Mouse (Mus musculus) mature B cell (primary cell): ENCODE results near the gene Ttc23l.
"Not testable (repeated sequence)": the region's sequence is repeated elsewhere in the genome, so short reads cannot be mapped to it uniquely, and the experiment has no call there.

ENCODE experiments used
- in situ Hi-C: fragments of 300-500 bp; cut with MboI; formaldehyde crosslinking; loops from 2 replicates; pipeline ENCODE4 v1.14.3; 2019

Gene Ttc23l

DNA sequence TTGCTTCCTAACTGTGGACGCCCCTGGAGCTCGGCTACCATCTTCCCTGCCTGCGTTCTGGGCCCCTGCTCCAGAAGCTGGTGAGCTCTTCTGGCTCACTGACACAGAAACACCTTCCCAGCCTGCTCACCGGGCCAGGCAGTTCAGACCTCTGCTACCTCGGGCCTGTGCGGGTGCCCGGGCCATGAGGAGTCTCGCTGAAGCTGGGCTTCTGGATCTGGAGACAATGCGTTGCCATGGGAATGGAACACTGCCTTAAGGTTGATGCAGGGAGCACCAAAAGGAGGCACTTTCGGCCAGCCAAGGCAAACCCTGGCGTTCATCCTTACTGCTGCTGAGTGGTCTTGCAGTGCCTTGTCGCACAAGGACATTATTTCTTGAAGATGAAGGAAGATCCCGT is at the start of gene Ttc23l:
Gene Ttc23l (minus strand): TSS at position 204 of the 400 bp plus-strand sequence.
- in situ Hi-C loops = no loop called here

DNA sequence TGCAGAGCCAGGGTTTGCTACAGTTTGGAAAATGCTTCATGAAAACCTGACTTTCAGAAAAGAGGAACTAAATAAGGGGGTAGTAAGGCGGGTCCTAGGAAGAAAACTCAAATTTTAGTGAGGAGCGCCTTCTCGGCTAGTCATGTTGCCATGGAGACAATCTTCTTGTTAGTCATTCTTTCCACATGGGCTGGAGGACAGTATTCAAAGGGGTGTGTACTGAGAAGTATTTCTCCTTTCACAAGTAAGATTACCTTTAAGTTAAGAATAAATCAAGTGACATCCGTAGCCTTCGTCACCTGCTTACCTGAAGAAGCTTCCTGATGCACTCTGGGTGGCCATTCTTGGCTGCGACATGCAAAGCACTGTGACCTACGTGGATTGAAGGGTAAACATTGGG is 40.9 kb upstream of the Ttc23l start:
- in situ Hi-C loops = no loop called here

DNA sequence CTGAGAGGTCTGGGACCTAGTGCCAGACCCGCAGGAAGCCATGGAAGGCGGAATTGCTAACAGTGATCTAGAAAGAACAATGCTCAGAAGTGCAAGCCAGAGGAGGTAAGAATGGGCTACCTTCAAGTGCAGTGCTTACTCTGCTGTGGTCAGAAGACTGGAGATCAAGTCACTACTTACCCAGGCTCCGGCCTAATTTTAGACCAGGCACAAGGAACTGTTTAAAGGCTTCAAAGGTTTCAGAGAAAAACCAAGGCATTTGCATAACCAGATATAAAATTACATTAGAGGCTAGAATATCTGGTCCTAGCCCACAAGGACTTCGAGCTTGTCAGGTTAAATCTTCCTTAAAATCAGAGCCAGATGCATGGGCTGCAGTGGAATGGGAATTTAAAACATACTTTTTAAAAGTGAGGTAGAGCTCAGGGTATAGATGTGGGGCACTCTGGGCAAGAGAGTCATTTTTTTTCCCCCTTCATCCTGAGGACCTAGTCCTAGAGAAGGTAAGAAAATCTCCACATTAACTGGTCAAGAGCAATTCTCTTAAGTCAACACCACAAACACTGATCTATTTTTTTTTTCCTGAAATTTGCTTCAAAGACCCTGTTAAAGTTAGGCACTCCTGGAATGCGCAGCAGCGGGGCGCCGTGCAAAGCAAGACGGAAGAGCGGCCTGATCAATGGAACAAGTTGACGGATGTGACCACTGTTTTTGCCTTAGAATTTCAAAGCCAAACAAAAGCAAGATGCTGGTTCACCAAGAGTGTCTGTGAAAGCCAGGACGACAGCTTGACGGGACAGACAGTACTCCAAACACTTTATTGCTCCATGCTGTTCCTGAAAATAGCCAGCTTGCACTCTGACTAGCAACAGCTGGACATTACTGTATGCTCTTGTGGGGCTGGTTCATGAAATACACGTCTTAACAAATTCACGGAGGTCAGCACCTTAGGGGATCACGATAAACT is 40.1 kb upstream of the Ttc23l start:
- in situ Hi-C loops = no loop called here

DNA sequence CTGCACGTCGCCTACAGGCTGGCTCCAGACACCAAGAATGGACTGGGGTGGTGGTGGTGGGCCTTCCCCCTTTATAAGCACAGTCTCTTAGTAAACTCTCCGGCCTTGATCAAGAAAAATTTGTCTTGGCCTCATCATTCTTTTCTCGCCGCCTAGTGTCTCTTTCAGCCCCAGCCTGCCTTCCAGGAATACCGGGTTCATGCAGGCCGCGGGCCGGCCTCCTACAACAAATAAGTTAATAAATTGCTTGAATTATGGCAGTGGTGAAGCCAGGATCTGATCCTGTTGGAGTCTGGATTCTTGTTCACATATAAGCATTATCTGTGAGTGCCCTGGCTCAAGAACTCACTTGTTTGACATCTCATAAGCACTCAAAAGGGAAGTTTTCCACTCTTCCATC is 38.4 kb upstream of the Ttc23l start:
- in situ Hi-C loops = no loop called here

DNA sequence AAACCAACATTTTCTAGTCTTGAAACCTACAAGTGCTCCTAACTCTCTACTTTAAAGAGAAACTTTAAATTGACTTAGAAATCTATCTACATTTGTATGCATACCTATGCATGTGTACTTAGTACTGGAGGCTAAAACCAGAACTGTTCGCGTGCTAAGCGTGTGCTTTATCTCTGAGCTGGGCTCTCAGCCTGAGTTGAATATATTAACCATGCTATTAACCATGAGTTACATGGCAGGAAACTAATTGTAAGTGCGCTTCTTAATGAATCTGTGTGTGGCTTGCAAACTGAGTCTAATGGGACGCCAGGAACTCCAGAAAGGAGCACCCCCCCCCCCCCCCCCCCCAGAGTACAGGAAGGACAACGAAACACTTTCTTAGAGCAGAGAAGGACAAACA is 36.9 kb upstream of the Ttc23l start:
- in situ Hi-C loops = no loop called here

DNA sequence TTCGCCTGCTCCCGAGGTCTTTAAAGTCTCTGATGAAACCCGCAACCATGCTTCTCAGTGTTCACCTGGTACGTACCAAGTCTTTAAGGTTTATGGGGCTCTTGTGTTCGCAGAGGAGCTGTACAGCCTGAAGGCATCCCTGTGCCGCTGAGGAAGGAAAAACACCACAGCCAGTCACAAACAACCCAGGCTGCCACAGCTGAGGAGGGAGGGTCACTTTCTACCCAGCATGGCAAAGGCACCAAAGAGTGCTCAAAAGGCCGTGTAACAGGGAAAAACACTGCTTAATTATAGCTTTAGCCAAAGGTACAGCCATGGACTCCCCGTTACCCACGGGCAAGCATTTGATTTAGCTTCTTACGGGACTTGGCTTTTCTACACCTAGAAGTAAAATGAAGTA is 36.4 kb upstream of the Ttc23l start:
- in situ Hi-C loops = no loop called here

DNA sequence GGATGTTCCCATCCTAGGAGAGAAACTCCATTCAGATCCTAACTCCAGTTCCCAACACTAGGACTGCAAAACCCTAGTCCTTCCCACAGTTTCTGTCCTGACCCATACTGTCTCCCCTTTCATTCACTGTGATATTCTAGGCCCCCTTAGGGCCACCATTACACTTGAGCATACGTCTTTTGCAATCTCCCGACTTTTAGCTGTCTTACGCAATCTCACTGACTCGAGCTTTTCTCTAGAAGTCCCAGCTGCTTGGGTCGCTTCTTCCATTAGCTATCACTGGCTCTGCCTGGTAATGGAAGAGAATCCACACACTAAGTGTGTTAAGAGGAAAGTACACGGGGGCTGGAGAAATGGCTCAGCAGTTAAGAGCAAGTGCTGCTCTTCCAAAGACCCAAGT is 34.6 kb upstream of the Ttc23l start:
- in situ Hi-C loops = no loop called here

DNA sequence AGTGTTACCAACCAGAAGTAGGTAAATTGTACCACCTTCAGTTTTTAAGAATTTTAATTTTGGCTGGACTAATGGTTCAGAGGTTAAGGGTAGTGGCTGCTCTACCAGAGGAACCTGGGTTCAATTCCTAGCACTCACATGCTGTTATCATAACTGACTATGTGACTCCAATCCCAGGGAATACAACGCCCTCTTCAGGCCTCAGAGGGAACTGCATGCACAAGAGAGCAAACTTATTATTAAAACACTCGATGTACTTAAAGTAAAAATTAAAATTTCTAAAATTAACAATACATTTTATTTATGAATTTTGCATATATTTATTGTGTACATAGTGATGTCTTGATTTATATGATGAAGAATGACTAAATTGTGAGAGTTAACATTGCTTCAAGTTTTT is 28.1 kb upstream of the Ttc23l start:
- in situ Hi-C loops = no loop called here

DNA sequence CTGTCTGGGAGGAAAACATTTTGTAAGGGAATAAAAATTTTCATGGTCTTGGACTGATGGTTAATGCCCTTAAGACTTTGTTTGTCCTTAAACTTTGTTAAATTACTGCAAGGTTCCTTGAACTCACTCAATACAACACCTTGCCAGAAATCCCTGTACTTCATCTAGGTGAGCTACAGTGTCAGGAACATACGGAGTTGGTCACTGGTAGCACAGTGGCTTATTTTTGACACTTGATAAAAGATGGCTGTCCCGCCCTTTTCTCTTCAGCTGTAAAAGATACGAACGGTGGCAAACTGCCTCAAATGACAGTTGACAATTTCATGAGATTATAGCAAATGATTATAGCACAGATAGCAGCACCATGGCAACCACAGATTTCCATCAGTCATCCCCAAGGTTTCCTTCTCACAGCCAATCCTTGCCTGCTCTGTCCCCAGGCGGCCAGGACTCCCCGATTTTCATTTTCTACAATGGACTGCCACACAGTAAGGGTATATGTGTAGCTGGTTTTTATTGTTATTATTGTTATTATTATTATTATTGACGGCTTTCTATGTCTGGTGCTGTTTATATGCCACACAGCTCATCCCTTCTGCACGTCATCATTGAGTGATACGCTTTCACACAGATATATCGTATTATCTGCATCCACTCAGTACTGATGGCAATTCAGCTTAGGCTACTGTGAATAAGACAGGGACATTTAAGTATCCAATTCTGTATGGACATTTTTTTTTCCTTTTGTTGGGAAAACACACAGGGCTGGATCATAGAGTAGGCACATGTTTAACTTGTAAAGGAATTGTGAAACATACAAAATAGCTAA is 26.1 kb upstream of the Ttc23l start:
- in situ Hi-C loops = no loop called here

DNA sequence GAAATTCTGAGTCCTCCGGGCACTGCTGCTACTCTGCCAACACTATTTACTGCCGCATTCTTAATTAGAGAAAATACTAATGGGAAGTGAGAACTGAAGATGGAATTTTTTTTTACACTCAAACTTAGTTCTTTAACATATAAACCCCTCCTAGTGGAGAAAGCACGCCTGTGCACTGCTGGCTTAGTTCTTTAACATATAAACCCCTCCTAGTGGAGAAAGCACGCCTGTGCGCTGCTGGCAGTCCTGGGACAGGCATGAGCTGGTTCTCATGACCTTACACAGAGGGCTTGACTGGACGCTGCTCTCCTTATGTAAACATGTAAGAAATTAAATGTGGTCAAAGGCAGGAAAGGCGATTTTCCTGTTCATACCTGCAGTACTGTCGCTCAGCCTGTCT is 24.9 kb upstream of the Ttc23l start:
- in situ Hi-C loops = no loop called here

DNA sequence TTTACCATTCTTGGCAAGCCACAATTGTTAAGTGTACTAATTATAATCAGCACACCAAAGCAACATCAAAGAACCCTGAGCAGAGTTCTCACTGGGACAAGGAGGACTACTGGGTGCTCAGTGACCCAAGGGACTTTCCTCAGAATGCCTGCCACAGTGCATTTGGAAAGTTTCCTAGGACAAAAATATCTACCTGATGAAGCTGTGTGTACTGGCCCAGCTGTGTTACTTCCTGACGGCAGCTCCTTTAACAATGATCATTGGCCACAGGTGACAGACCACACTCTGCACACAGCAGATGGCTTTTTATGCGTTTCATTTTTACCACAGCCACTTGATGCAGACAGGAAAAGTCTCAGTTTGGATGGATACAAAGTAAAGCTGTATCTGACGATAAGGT is 20.7 kb upstream of the Ttc23l start:
- in situ Hi-C loops = no loop called here

DNA sequence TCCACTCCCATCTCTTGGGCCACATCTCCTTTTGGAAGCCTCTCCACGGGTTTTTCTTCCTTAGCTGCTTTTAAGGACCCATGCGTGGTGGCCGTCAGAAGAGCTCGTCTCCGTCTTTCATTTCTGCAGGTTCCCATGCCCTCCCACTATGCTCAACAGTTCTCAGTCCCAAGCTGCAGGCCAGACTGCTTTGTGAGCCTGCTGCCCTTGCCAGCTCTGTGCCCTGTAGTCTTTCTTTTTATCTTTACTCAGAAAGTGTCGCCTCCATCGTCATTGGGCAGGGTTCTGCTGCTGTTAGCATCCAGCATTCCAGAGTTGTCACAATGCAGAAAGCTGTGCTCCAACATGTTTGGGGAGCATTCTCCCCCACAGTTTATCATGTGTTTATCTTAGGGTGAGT is 8.0 kb upstream of the Ttc23l start:
- in situ Hi-C loops = no loop called here

DNA sequence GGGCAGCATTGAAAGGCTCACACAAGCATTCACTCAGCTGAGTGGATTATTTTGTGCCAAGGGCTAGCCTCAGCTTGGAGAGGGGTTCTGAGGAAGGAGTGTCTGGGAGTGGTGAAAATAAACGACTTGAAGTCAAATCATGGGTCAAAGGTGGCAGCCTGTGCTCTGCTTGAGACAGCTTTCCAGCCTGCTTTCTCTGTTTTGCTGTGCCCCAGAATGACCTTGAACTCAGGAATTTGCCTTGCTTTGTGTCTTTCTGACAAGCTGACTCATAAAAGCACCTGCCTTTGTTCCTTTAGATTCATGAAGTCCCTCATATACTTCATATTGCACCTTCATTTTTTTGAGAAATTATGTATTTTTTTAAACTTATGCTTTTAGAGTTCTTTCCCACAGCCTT is 5.7 kb upstream of the Ttc23l start:
- in situ Hi-C loops = no loop called here

DNA sequence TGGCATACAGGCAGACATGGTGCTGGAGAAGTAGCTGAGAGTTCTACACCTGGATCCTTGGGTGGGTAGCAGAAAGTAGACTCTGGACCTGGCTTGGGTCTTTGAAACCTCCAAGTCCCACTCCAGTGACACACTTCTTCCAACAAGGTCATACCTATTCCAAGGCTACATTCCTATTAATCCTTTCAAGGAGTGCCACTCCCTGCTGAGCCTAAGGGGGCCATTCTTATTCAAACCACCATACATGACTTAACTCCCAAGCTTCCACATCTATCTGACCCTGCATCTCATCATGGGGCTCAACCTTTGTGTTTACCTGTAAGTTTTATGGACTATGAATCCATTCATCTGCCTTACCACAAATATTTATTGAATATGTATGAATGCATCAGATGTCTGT is 3.8 kb upstream of the Ttc23l start:
- in situ Hi-C loops = no loop called here

DNA sequence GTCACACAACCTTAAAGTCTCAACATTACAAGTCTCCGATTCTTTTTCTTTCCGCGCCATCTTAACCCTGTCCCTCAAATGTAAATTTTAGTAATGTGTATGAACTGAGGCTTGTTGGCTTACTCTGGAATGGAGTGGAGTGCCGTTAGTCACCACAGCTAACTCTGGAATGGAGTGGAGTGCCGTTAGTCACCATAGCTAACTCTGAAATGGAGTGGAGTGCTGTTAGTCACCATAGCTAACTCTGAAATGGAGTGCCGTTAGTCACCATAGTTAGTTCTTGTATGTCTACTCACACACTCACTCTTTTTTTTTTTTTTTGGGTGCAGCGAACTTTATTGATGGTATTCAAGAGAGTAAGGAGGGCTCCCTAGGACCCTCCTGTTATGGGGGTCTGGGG is 1.5 kb upstream of the Ttc23l start:
- in situ Hi-C loops = no loop called here

DNA sequence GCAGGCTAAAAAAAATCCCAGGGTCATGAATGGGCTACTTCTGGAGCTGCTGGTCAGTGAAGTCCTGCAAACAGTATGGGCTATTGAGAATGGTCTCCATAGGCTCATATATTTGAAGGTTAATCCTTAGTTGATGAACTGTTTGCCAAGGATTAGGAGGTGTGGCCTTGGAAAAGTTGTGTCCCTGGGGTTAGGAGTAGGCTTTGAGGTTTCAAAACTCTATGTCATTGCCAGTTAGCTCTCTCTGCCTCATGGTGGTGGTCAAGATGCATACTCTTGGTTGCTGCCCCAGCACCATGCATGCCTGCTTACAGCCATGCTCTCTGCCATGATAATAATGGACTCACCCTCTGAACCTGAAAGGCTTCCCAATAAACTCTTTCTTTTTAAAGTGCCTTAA is 4.1 kb downstream of the Ttc23l start:
- in situ Hi-C loops = no loop called here

DNA sequence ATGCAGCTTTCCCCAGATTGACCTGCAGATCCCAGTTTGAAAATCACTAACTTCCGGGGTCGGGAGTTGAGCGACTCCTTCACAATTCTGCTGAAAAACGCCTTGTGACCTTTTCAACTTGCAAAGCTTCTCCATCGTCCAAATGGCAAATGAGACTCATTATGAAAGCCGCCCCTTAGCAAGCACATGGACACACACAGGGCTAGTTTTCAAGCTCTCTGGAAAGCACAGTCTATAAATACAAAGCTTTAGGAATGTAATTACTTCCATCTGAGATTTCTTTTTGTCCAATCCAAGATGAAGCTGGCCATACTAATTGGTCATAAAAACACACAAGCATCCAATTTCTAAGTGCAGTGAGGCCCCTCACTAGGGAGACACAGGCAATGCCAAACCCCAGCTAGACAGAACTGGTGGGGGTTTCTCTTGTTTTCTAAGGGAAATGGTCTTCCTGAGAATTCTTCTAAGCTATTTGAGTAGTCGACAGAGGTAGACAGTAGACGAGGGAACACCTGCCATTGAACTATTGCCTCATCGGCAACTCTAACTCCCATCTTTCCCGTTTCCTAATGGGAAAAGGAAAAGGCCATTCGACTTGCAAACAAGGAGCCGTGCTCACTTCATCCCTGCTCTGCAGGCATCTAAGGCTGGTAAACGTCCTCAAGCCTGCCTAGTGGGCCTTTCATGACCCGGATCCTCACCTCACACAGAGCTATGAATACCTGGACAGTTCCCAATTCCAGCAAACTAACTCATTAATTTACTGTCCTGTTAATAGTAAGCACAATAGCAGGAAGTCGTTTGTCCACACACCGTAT is 18.0 kb downstream of the Ttc23l start:
- in situ Hi-C loops = no loop called here

DNA sequence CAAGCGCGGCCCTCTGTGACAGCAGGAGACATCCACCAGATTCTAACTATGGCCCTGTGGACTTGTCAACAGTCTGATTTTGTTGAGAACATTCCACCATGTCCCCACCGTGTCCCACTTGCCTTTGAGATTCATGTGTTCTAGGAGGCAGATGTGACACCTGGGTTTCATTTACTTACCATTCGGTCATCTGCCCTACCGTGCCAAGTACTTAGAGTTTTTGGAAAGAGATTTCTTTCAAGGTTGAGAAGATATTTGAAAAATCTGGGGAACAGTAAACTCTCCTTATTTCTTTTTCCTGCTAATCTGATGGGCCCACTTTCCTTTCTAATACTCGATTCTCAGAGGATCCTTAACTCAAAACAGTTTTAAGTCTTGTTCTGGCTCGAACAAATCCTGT is 22.5 kb downstream of the Ttc23l start:
- in situ Hi-C loops = no loop called here

DNA sequence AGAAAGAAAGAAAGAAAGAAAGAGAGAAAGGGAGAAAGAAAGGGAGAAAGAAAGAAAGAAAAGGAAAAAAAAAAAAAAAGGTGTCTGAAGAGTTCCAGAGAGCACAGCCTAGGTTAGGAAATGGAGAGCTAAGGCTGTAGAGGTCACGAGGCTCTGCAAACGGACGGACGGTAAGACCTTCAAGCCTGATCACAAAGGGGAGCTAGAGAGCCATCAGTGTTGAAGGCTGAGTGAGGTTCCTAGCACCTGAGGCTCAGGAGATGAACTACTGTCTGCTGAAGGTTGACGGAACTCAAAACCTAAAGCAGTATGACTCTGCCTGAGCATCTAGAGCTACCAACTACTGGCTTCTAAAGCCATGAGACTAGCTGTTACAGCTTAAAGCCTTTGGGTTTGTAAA is 23.9 kb downstream of the Ttc23l start:
- in situ Hi-C loops = no loop called here

DNA sequence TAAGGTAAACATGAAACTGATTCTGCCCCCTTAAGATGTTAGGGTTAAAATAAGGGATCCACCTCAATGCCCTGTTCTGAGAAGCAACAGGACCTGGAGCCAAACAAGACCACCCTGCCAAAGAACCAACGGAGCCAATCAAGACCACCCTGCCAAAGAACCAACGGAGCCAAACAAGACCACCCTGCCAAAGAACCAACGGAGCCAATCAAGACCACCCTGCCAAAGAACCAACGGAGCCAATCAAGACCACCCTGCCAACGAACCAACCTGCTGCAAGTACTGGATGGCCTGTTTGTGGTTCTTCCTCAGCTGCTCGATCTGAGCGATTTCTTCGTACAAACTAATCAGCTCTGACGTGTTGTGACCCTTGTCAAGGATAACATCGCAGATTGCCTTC is 25.1 kb downstream of the Ttc23l start:
- in situ Hi-C loops = not testable (repeated sequence)

DNA sequence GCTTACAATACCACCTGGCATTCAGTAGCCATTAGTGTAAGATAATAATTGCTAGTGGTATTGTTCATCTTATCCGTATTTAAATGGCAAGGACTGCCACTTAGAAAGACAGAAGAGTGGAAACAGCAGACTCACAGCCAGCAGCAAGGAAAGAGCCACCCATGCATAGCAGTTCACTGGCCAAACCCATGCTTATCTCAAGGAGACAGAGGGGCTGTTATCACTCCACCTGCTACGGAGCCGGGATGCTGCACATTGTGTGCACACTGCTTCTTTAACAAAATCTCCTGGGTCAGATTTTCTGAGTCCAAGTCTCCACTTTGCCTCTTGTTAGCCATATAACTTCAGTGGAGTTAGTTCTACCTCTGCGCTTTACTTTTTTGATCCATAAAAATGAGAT is 27.1 kb downstream of the Ttc23l start:
- in situ Hi-C loops = no loop called here

DNA sequence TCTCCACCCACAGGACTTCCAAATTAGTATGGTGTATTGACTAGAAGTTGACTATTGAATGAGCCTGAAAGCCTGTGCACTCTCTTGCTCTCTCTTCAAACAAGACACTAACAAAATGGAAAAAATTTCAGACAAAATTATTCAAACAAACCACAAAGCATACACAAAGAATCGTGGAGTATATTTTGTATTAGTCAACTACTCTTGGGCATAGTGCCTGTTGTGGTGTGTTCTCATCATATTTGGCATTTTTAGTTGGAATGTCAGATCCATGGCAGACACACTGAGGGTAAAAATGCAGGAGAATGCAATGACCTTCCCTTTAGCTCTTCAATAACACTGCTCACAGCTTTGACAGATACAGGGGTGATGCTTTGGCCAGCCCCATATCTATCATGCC is 32.6 kb downstream of the Ttc23l start:
- in situ Hi-C loops = no loop called here
